Mouse (Mus musculus) spleen, adult 12 weeks (tissue): ENCODE measurements around the gene Thsd7b.

Experiments
- DNase-seq: peaks from one replicate; pipeline ENCODE4 v3.0.0; 2022; ENCODE audit warnings: low spot score

Thsd7b gene

DNA sequence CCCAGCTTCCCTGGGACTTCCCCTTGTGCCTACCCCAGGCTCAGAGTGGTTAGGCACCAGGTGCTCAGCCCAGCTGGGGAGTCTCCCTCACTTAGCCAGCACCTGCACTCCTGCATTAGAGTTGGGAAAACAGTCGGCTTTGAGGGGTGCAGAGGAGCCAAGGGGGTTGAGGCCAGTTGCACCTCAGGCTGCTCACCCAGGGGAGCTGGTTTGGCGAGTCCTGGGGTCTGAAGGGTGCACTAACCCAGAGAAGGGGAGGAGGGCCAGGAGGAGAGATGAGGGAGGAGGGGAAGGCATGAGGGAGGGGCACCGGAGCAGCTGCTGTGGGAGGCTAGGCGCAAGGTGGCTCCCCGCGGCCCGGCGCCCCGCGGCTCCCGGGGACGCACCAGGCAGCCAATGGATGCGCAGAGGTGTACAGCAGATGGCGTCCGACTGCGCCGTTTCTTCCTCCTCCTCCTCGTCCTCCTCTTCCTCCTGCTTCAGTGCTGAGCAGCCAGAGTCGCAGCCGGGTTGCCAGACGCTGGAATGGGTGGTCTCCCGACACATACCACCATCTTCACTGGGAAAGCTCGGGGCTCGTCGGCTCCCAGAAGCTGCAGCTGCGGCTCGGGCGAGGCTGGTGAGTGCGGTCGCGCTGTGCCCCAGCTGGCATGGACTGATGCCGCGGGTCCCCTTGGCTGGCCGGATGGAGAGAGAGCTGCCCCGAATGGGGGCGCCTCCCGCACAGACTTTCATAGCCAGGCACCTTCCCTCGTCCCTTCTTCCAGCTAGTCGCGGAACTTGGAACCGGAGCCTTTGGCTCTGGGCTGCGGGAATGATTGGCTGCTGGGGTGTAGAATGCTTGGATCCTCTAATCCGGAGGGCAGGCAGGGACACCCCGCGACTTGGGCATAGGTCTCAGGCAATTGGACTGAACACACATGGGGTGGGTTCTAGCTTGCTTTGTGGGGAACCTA is at the start of gene Thsd7b:
TSS of gene Thsd7b (plus strand) at position 321 of the 956 bp plus-strand sequence.
- DNase-seq: no peak

DNA sequence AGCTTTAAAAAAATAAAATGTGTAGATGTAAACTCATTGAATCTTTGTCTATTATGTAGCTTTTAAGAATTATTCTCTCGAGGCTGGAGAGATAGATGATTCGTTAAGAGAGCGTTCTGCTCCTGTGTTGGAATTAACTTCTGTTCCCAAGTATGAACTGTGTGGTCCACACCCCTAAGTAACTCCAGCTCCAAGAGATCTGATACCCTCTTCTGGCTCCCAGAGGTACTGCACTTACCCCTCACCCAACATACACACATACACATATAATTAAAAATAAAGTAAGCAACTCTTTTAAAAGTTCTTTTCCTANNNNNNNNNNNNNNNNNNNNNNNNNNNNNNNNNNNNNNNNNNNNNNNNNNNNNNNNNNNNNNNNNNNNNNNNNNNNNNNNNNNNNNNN is 28.8 kb upstream of the Thsd7b start:
- DNase-seq: no peak

DNA sequence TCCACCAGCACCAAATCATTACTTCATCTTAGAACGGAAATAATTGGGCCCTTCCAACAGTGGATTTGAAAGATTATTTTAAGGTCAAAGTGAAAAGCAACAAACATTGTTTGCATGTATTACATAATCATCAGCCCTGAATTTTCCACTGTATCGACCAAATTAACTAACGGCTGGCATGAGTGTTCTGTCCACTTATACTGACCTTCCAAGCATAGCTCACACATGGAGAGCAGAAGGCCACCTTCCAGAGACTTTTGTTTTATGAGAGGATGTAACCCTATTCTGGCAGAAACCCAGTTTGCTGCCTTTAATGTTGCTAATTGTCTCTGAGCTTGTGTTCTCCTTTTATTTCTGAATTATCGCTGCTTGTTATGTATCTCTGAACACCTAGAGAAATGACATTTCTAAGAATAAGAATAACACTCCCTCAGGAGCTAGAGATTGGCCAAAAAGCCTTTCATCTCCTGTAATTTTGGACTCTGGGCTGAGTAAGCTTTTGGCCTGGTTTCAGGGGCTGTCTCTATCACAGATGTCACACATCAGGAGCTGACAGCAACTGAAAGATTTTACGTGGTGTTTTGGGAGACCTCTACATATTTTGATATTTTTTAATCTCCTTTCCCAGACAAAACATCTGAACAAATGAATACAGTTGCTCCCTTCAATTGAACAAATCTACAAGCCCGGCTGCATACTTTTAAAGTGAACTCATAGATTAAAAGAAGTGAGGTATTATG is 22.2 kb upstream of the Thsd7b start:
- DNase-seq: no peak

DNA sequence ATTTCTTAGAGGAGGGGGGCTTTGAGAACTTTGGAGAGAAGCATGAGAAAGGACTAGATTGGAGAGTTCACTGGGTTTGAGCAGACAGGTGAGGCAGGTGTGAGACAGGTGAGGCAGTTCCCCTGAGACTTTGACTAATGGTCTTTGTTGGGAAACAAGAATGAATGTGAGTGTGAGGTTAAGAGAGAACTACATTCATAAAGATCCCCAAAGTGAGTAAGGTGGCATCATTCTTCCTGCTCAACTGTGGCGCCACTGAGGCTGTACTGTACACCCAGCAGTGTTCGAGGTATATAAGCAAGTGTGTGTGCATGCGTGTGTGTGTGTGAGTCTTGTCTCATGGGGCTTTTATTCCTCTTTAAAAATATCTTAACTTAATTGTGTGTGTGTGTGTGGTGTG is 6.4 kb upstream of the Thsd7b start:
- DNase-seq: no peak

DNA sequence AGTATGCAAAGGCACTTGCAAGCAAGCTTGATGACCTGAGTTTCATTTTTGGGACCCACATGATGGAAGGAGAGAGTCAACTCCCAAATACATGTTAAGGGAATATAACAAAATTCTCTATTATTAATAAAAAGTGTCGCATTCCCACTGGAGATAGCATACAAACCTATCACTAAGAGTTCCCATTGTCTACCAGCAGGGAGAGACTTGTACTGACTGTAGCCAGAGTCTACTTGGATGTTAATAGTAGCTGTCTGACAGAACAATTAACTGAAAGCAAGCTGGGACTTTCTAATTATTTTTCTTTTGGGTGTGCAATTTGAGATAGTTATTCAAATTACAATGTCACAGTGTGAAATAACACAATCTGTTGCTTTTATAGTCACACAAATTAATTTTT is 31.1 kb downstream of the Thsd7b start:
- DNase-seq: no peak

DNA sequence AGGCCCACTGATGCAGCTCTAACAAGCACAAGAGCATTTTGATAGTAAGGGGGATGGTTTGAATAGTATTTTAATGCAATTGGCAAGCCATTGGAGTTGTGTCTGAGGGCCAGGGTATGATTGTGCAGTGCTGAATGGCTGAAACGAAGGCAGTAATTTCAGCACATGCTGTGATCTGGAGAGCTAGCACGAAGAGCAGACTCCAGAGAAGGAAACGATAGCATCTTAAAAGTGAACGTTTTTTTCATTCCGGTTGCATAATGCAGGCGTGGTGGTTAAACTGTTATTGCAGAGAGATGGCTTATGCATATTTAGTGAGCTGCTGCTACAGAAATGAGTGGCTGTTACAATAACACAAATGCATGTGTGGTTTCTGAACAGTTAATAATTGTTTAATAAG is 51.3 kb downstream of the Thsd7b start:
- no peak for DNase-seq

DNA sequence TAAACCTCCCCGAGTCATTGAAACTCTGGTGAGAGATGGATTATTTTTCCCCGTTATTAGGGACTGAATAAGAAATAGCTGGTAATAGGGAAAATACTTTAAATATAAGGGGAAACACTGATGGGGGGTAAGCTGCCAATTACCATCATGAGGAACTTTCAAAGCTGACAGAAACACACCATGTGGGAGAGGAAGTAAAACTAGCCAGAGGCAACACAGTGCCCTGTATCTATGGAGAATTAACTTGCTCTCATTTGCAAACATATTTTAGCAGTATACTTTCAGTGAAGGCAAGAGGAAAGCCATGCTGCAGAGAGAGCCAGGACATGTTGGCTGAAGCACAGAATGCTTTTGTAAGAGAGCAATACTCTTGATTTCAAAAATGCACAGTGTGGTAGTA is 51.7 kb downstream of the Thsd7b start:
- no peak for DNase-seq

DNA sequence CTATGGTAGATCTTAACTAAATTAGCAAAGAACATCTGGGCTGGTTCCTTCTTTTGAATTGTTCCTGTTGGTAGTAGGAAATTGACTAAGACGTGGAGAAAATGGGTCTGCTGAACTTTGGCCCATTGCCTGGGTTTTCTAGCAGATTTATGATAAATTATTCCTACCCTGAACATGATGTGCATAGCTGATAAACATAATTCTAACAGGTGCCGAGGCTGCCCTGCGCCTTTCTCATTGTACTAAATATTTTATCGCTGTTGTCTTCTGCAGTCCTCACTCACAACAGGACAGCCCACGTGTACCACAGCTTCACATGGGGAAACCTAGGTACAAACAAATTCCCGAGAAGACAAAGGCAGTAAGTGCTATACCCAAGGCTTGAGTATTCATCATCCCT is 83.5 kb downstream of the Thsd7b start:
- no peak for DNase-seq

DNA sequence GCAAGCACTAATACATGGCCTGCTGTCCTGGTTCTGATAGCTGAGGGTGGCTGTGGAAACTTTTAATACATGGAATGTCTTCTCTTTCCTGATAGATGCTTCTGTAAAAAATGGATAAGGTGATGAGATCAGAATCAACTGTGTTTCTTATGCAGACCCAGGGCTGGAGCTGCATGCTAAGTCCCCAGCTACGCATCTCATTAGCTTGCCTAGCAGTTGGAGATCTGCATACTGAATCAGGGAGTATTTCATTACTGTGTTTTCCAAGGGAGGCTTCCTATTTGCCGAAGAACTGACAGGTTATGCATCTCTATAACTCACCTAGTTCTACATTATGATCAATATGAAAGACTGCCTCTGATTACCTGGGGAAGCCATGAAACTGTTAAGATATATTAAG is 84.3 kb downstream of the Thsd7b start:
- no peak for DNase-seq

DNA sequence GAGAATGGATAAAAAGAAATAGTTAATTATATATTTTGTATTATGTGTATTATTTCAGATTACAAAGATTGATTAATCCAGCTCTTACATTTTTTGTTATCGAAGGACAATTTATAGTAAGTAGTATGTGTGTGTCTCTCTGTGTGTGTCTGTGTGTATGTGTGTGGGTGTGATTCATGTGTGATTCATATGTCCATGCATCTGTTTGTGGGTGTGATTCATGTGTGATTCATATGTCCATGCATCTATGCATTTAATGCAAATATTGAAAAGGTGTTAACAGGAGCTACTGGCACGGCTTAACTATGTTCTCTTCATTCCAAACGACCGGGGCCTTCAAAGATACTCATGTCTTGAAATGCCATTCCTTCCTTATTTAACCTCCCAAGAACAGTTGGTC is 90.3 kb downstream of the Thsd7b start:
- no peak for DNase-seq

DNA sequence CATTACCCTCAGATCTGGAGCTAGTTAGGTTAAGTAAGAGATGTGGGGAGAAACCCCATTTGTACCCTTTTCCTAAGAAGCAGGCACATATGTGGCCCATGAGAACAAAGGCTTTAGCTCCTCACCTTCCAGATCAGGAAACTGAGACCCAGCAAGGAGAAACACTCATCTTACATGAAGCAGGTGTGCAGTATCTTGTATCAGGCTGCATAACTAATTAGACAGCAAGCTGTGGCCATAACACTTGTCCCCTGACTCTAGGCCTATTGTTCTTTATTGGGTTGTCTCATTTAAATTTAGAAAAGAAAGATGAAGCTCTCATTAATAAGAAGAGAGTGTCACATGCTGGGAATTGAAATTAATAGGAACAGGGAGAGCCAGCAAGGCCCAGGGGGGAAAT is 91.7 kb downstream of the Thsd7b start:
- no peak for DNase-seq

DNA sequence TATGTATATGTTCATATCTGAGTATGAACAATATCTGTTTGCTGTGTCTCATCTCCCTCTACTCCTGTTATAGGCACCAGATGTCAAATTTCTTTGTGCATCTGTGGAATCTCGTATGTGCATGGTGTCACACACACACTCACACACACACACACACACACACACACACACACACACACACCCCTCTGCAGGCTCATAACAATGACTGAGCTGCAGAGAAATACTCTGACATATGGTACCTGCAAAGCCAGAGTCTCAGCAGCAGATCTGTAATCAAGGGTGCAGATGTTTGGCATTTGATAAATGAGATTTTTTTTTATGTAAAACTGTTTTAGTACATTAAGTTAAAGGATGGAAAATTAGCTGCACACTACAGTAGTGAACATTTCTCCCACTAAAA is 92.5 kb downstream of the Thsd7b start:
- DNase-seq: no peak

DNA sequence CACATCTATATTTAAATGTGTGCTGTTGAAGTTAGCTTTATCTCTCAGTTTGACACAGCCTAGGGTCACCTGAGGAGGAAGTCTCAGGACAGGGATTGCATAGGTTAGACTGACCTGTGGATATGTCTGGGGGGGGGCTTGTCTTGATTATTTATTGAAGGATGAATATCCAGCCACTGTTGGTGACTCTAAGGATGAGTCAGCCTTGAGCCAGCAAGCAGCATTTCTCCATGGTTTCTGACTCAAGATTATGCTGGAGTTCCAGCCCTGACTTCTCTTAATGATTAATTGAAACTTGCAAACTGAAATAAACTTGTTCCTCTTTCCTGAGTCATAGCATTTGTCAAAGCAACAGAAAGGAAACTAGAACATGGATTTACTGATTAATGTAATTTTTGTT is 113.4 kb downstream of the Thsd7b start:
- DNase-seq: no peak

DNA sequence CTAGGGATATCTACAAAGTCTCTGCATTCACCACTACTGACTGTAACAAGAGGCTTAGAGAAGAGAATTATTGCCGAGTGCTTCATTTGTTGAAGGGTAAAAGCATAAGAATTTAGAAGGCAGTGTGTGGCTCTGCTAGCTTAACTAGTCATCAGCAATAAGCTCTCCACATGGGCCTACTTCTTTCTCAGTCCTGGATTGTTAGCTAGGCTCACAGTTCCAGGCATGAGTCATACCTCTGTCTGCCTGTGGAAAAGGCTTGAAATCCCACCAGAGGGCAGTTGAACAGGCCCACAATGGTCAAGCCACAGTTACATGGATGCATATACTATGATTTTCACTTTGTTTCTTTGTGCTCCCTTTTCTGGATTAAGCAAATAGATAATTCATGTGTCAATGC is 138.5 kb downstream of the Thsd7b start:
- DNase-seq: no peak

DNA sequence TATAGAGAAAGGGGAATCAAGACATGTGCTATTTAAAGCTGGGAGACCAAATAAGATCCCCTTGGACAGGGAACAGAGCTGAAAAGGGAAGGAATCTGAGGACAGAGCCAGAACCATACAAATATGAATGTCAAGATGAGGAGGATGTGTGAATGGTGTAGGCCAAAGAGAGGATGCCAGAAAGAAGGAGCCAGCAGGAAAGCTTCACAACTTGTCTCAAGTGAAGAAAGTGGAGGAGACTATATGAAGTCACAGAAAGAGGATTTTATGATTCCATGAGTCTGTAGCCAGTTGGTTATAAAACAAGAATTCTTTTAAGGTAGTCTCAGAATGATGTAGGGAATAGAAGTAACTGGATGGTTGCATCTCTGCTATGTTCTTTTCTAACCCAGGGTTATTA is 148.5 kb downstream of the Thsd7b start:
- no peak for DNase-seq

DNA sequence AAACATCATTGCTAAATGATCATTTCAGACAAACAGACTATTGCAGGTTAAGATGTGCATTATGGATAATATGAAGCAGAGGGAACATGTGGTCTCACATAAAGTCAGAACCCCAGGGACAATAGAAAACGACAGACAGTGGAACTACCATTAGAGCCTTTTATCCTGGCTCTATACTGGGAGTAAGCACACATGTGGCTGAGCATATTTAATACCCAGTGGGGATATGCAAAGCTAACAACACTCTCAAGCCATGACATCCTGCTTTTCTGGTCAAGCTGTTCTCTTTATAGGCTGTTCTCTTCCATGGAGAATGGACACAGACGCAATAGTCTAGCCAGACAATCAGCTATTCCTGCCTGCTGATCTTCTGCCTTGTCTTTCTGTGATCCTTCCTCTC is 191.3 kb downstream of the Thsd7b start:
- DNase-seq: no peak

DNA sequence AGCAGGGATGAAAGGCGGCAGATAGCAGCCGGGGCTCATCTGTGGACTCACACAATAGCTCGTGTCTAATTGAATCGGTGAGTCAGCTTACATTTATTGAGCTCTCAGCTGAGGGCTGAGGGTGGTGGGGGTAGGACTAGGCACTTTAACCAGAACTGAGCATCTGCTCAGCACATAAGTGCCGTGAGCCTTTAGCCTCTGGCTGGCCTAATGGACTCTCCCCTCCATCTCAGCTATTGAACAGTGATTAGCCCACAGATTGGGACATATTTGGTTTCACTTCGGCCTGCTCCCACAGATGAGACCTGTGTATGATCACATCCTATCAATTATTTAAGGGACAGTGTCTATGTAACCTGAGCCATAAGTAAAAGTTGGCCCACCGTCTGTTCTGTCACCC is 200.4 kb downstream of the Thsd7b start:
- DNase-seq: no peak

DNA sequence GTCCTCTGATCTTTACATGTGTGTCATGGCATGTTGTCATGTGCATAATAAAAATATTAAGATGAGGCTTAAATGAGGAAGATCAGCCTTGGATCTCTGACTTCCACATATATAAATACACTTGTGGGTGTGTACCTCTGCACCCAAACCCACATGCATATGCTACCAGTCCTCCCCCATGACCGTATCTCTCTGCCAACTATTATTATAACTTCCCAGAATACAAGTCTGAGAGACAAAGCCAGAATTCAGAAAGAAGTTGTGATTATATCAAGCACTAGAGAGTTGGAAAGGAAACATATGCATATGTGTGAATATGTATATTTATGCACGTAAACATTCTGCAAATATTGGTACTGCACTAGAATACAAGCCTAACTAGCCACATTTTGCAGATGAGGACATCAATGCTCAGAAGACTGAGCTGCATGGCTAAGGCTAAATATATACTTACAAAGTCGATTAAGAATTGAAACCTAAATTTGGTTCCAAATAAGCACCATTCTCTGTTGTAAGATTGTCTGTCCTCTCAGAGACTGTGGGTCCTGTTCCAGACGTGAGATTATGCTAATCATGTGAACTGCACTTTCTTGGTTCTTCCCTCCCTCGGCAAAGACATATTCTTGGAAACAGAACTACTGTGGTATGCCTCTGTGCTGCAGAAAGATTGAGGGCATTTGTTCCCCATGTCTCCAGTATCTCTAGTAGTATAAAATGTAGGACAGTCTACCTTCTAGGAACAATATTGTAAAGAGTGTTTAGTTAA is 211.3 kb downstream of the Thsd7b start:
- no peak for DNase-seq

DNA sequence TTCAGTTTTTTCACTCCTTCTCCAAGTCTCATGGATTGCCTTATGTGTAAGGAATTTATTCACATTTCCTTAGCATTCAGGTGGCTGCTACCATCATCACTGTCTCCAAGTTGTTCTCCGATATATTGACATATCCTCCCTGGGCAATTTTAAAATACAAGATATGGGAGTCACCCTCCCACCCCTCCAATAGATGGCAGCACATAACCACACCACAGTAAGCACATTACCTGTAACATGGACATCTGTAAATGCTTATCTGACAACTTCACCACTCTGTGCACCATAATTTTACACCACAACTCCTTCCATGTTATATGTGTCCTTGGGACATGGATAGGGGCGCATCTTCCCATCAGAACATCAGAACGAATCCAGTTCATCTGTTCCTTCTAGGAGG is 218.0 kb downstream of the Thsd7b start:
- no peak for DNase-seq

DNA sequence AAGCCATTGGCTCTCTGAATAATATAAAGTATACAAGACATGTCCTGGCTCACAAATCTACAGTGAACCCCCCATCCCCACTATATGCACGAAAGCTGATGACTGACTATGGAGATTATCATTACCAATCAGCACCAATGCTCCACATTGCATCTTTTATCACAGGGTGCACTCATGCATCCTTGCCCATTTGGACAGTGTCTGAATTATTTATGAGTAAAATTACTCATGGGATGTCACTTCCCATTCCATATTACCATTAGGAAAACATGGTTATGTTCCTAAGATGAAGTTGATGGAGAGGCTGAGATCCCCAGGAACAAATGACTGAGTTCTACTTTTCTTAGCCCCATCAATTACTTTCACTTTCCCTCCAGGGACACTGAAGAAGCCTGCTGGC is 220.8 kb downstream of the Thsd7b start:
- no peak for DNase-seq

DNA sequence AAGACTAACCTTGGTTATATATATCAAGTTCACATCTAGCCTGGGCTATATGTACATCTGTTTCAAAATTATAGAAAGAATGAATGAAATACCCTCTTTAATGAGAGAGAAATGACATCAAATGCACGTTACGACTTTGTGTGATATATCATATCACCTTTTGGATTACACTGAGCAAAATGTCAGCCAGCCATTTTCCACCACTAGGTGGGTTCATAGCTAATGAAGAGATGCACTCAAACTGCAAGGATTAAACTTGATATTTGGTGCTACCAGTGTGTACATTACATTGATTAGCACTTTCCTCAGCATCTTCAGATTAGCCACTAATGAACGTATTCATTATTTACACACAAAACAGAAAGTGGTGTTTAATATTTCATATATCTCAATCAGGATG is 228.6 kb downstream of the Thsd7b start:
- DNase-seq: no peak

DNA sequence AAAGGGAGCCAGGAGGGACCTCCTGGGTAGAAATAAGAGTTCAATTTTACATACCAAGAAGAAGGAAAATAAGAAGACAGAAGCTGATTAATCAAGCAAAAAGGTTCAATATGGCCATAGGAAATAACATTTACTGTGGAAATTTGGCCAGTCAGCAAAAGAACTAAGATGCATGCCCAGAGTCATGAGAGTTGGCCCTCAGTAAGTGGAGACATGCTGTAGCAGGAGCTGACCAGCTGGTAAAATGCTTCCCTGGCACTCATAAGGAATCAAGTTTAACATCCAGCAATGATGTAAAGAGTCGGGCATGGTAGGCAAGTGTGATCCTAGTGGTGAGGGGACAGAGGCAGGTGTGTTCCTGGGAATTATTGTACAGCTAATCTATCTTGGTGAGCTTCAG is 243.3 kb downstream of the Thsd7b start:
- DNase-seq: no peak

DNA sequence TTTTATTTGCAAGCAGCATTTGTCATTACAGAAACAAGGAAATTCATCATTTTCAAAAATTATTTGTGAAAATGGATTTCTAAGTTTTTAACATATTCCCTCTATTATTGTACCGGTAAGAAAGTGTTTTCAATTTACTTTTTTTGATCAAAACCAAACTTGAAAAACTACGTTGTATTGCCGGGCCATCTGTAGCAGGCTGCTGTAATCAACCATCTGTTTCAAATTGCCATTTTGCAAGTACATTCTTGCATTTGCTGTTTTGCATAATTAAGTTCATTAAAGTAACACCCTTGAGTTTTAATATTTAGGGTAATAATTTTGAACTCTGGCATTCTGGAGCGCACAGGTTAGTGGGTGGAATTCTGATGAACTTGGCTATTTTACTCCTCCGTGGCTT is 246.6 kb downstream of the Thsd7b start:
- no peak for DNase-seq
